Mouse (Mus musculus) C2C12 (cell line): ENCODE results near the gene Pf4.

Experiments used
- CEBPB ChIP-seq: IDR thresholded peaks from one replicate; pipeline ENCODE4 v1.6.1; 2011; ENCODE audit warnings: low read depth, mild to moderate bottlenecking, control low read depth, moderate library complexity
- CTCF ChIP-seq: IDR thresholded peaks from one replicate; pipeline ENCODE4 v1.5.1; 2011; ENCODE audit not compliant: control insufficient read depth, insufficient read depth, insufficient read length
- MAX ChIP-seq: IDR thresholded peaks from one replicate; pipeline ENCODE4 v1.6.1; 2011; ENCODE audit warnings: mild to moderate bottlenecking, control low read depth
- MYOG ChIP-seq: IDR thresholded peaks from one replicate; pipeline ENCODE4 v1.6.1; 2011; ENCODE audit not compliant: control insufficient read depth, insufficient read length; ENCODE audit errors: extremely low read depth
- USF1 ChIP-seq: IDR thresholded peaks from one replicate; pipeline ENCODE4 v1.6.1; 2011; ENCODE audit warnings: low read depth, mild to moderate bottlenecking, control low read depth, moderate library complexity

- no peak for TF ChIP-seq CTCF
- no peak for TF ChIP-seq MAX
- TF ChIP-seq USF1: no peak
- no peak for TF ChIP-seq CEBPB
- TF ChIP-seq MYOG: no peak
Observed at GRCm38 (mm10) chr5:90771369-90771768, 866 bp upstream of the Pf4 start.
